Mouse (Mus musculus) kidney, adult 11 months (tissue): Measurements from ENCODE around the gene Olfr745.

Experiments used
- DNase-seq: peaks from one replicate; pipeline ENCODE4 v3.0.0; 2022

Olfr745 gene

DNA sequence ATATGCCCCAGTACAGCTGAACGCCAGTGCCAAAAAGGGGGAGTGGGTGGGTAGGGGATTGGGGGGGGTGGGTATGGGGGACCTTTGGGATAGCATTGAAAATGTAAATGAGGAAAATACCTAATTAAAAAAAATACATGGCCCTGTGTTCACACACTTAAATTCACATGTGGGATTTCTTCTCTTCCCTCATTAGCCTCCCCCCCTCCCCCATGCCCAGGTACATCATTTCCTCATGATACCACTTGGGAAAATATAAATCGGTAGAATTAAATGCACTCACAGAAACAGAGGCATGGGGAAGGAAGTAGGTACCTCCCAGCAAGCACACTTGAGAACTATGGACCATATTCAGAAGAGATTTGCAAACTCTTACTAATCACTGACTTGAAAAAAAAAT lies at the start of gene Olfr745:
TSS of gene Olfr745 (plus strand) at position 301 of the 400 bp plus-strand sequence.
- no peak for DNase-seq

DNA sequence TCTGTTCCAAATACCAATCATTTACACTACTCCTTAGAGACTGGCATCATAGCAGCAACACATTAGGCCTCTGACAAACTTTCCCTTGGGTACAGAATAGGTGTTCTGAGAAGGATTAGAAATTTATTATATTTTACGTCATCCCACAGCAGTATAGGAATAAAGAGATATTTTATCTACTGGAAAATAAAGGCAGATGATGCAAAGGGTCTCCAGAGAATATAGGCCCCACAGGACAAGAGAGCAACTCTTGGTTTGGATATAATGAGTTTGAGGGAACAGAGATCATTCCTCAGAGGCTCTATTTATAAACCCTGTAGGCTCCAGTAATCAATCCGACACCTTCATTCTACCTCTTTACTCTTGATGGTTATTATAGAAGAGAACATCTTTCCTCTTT lies 24.6 kb upstream of the Olfr745 start, which contains the start of gene Olfr744:
TSS of gene Olfr744 (plus strand) at position 301 of the 400 bp plus-strand sequence.
- DNase-seq: no peak

DNA sequence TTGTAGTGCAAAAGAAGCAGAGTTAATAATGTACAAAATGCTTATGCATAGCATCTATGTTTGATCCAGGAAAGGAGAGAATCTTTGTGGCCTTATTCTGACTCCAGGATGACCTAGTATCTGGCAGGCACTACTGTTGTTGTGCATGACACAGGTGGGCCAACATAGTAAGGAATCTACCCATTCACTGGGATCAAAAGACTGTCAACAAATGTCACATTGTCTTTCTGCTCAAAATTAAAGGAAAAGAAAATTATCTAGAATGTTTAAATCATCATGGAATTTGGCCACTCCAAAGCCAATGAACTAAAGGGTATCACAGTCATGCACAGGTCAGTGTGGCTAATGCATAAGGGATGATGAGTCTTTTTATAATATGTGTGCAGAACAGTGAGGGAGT lies 7.6 kb downstream of the Olfr745 start, which contains the start of gene Olfr746:
TSS of gene Olfr746 (plus strand) at position 301 of the 400 bp plus-strand sequence.
- no peak for DNase-seq

DNA sequence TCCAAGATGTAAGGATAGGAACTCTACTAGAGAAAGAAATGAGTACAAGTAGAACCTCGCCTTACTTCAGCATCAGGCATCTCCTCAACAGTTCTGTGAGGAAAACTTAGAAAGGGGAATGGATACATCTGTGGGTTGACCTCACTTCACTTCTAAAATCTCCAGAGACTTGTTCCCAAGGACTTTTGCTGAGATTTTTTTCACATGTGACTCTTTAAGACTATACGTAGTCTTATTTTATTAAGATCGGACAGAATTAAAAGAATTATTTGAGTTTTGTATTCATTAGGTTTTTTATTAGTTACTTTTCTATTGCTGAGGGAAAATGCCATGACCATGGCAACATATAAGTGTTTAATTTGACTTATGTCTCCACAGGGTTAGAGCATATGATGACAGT lies 53.9 kb downstream of the Olfr745 start, which contains the start of gene Olfr747:
TSS of gene Olfr747 (minus strand) at position 101 of the 400 bp plus-strand sequence.
- no peak for DNase-seq
